Mouse (Mus musculus): Measurements from ENCODE around the gene Nsa2. TPM values are rescaled to one million over a fixed set of nuclear protein-coding genes. Genes with fewer than 3 reads are reported as not detected.

The Nsa2 gene
- polyA plus RNA-seq, 1 experiment from 2014 or later, result 33.0 TPM

DNA sequence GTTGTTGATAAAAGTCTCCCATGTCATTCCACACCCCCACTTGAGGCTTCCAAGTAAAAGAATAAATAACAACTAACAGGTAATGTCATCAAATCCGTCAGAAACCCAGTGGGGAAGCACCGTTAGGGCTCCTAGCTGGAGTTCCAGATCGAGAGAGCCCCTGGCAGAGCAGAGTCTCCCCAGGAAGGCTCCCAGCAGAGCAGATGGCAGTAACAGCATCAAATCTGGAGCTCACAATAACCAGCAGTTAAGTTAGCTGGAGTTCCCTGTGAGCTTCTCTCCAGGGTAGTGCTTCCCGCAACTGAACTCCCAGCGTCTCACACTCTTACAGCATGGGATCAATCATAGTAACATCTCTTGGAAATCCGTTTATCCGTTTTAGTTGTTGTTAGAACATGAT lies 32.7 kb downstream of the Nsa2 start:
- no peak overlapping the region for H3K9ac ChIP-seq (ENCODE audit: low read depth, low read length)
- H3K27me3 ChIP-seq (replicated peaks; ENCODE audit: control insufficient read depth, insufficient read depth, low read length), result no peaks in the 10 kb centered on the region
- ATAC-seq, result no peak
- H3K9me3 ChIP-seq (ENCODE audit: control insufficient read depth, low read length), result no peaks in the 10 kb centered on the region
- H3K4me2 ChIP-seq (ENCODE audit: low read length), result no peak overlapping the region
- H3K4me1 ChIP-seq (ENCODE audit: control insufficient read depth, insufficient read depth, low read depth, low read length), result no peaks in the 10 kb centered on the region
- no peak overlapping the region for H3K27ac ChIP-seq (ENCODE audit: low read depth, low read length)
- no peak overlapping the region for H3K4me3 ChIP-seq (ENCODE audit: low read length)
- 60% methylated on average over 7 of the region's 7 CpGs for WGBS
- no peaks in the 10 kb centered on the region for H3K36me3 ChIP-seq (ENCODE audit: control insufficient read depth, insufficient read depth, low read length)

DNA sequence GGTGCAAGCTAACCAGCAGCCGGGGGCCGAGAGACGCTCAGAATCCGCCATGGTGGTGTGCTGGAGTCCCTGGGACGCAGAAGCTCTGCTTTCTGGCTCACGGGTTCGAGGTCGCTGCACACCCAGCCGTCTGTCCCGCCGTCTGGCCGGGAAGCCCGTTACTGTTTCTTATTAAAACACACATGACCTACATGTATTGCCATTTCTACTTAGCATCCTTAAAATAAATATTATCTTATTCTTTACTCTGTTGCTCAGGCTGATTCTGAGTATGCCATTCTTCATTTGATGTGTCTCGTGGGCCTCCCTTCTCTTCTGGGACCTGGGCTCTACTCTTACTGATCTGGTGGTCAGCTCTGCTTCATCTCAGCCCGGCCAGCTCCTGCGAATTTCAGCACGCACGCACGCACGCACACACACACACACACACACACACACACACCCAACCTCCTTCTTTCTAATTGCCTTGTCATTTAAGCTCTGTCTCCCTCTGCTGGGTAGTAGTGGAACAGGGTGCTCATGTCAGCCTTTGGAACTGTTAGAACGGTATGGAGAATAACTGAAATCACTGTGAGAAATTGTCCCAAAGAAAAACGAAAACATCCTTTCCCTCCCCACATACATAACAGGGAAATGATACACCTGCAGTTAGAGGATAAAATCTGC lies 38.4 kb downstream of the Nsa2 start, which contains the start of gene Gm6169:
Gm6169 (minus strand) TSS at position 51 of the 666 bp plus-strand sequence.
- 0 out of 2 replicates have a peak, but pooled peaks have one; percentile 30 for ATAC-seq
- 71% methylated on average over 20 of the region's 22 CpGs for WGBS
- Histone ChIP-seq H3K27me3 (replicated peaks; ENCODE audit: control insufficient read depth, insufficient read depth, low read length) (no peaks in the 10 kb centered on the region), H3K9me3 (ENCODE audit: control insufficient read depth, low read length) (no peaks in the 10 kb centered on the region), H3K4me1 (ENCODE audit: control insufficient read depth, insufficient read depth, low read depth, low read length) (no peaks in the 10 kb centered on the region), H3K27ac (ENCODE audit: low read depth, low read length) (no peak within 1 kb of the TSS), H3K9ac (ENCODE audit: low read depth, low read length) (no peak within 1 kb of the TSS), H3K4me3 (ENCODE audit: low read length) (no peak within 1 kb of the TSS), H3K36me3 (ENCODE audit: control insufficient read depth, insufficient read depth, low read length) (no peaks in the 10 kb centered on the region), H3K4me2 (ENCODE audit: low read length) (no peak within 1 kb of the TSS)

DNA sequence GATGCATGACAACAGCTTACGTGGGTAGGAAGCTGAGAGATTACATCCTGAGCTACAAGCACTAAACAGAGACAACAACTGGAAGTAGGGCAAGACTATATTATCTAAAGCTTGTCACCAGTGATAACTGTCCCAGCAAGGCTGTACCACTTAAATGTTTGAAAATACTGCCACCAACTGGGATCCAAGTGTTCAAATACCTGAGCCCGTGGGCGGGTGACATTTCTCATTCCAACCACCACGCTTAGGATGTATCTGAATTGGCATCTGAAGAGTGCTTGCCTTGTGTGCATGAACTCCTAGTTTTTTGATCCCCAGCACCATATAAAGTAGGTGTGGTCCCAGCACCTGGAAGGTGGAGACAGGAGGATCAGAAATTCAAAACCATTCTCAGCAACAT lies 42.0 kb downstream of the Nsa2 start:
- Histone ChIP-seq H3K4me1 (ENCODE audit: control insufficient read depth, insufficient read depth, low read depth, low read length) (no peaks in the 10 kb centered on the region), H3K9ac (ENCODE audit: low read depth, low read length) (no peak overlapping the region), H3K4me3 (ENCODE audit: low read length) (no peak overlapping the region), H3K9me3 (ENCODE audit: control insufficient read depth, low read length) (no peaks in the 10 kb centered on the region), H3K27me3 (replicated peaks; ENCODE audit: control insufficient read depth, insufficient read depth, low read length) (no peaks in the 10 kb centered on the region), H3K4me2 (ENCODE audit: low read length) (no peak overlapping the region), H3K36me3 (ENCODE audit: control insufficient read depth, insufficient read depth, low read length) (no peaks in the 10 kb centered on the region), H3K27ac (ENCODE audit: low read depth, low read length) (no peak overlapping the region)
- WGBS, result 92% methylated on average over 4 of the region's 4 CpGs
- ATAC-seq, result no peak

DNA sequence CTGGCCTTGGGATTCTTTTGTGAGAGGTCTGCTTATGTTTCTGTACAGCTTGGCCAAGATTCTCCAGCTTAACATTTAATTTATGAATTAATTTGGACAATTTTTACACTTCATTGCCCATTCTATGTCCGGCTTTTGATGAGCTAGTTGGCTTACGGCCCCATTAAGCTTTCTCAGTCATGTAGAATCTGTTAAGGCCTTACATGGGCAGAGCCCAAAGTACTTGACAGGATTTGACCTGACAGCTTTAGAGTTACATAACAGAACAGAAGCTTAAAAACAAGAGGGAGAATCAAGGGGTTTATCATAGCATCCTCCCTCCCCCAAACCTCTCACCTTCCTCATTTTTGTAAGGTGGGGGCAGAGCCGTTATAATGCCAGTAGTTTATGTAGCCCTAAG lies 49.6 kb downstream of the Nsa2 start:
- H3K4me1 ChIP-seq (ENCODE audit: control insufficient read depth, insufficient read depth, low read depth, low read length), result no peaks in the 10 kb centered on the region
- ATAC-seq, result no peak
- 68% methylated on average over 3 of the region's 3 CpGs for WGBS

DNA sequence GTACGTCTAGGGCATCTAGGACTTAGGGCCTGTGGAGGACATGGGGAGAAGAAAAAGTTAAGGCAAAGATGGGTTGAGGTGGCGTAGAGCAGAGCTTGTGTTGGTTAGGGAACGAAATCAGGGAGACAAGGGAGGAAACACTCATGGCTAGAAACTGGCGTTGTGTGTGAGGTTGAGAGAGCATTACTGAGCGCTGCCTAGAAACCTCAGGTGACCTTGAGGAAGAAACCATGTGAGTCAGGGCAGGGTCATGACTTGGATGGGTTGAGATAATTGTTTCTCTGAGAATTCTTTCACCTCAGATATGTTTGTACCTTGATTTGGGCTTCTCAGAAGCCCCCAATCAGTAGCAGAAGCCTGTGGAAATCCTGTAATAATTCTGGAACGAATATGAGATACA lies 50.3 kb downstream of the Nsa2 start:
- no peaks in the 10 kb centered on the region for H3K4me1 ChIP-seq (ENCODE audit: control insufficient read depth, insufficient read depth, low read depth, low read length)
- H3K4me2 ChIP-seq (ENCODE audit: low read length), result no peak overlapping the region
- no peak overlapping the region for H3K4me3 ChIP-seq (ENCODE audit: low read length)
- WGBS, result 94% methylated on average over 6 of the region's 6 CpGs
- no peak overlapping the region for H3K9ac ChIP-seq (ENCODE audit: low read depth, low read length)
- ATAC-seq, result no peak
- H3K9me3 ChIP-seq (ENCODE audit: control insufficient read depth, low read length), result no peaks in the 10 kb centered on the region
- no peaks in the 10 kb centered on the region for H3K27me3 ChIP-seq (replicated peaks; ENCODE audit: control insufficient read depth, insufficient read depth, low read length)
- no peaks in the 10 kb centered on the region for H3K36me3 ChIP-seq (ENCODE audit: control insufficient read depth, insufficient read depth, low read length)
- H3K27ac ChIP-seq (ENCODE audit: low read depth, low read length), result no peak overlapping the region

More for the DNA sequence above, 49.6 kb downstream of the Nsa2 start:
- H3K9ac ChIP-seq (ENCODE audit: low read depth, low read length), result no peak overlapping the region
- no peaks in the 10 kb centered on the region for H3K9me3 ChIP-seq (ENCODE audit: control insufficient read depth, low read length)
- H3K4me3 ChIP-seq (ENCODE audit: low read length), result no peak overlapping the region
- H3K27ac ChIP-seq (ENCODE audit: low read depth, low read length), result no peak overlapping the region
- H3K36me3 ChIP-seq (ENCODE audit: control insufficient read depth, insufficient read depth, low read length), result no peaks in the 10 kb centered on the region
- no peaks in the 10 kb centered on the region for H3K27me3 ChIP-seq (replicated peaks; ENCODE audit: control insufficient read depth, insufficient read depth, low read length)
- no peak overlapping the region for H3K4me2 ChIP-seq (ENCODE audit: low read length)

GRCm38 (mm10) chr13:97086316-97086715 lies 51.4 kb downstream of the Nsa2 start:
- no peak overlapping the region for H3K4me2 ChIP-seq (ENCODE audit: low read length)
- H3K9me3 ChIP-seq (ENCODE audit: control insufficient read depth, low read length), result no peaks in the 10 kb centered on the region
- H3K27me3 ChIP-seq (replicated peaks; ENCODE audit: control insufficient read depth, insufficient read depth, low read length), result no peaks in the 10 kb centered on the region
- no peaks in the 10 kb centered on the region for H3K36me3 ChIP-seq (ENCODE audit: control insufficient read depth, insufficient read depth, low read length)
- 37% methylated on average over 7 of the region's 9 CpGs for WGBS
- no peak overlapping the region for H3K4me3 ChIP-seq (ENCODE audit: low read length)
- no peak overlapping the region for H3K27ac ChIP-seq (ENCODE audit: low read depth, low read length)
- H3K9ac ChIP-seq (ENCODE audit: low read depth, low read length), result no peak overlapping the region
- ATAC-seq, result no peak
- no peaks in the 10 kb centered on the region for H3K4me1 ChIP-seq (ENCODE audit: control insufficient read depth, insufficient read depth, low read depth, low read length)

DNA sequence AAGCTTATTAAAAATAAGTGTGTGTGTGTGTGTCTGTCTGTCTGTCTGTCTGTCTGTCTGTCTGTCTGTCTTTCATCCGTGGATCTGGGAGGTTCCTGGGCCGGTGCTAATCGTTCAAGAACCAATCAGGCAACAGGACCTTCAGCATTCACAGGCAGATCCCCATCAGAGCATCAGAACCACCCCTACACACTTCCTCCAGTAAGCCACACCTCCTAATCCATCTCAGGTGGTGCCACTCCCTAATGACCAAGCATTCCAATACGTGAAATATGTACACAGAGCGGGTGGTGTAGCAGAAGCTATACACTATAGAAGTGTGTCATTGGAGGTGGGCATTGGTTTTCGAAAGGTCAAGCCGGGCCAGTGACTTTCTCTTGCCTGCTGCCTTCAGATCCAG lies 55.3 kb downstream of the Nsa2 start:
- Histone ChIP-seq H3K4me3 (ENCODE audit: low read length) (no peak overlapping the region), H3K4me2 (ENCODE audit: low read length) (no peak overlapping the region), H3K27me3 (replicated peaks; ENCODE audit: control insufficient read depth, insufficient read depth, low read length) (no peaks in the 10 kb centered on the region), H3K4me1 (ENCODE audit: control insufficient read depth, insufficient read depth, low read depth, low read length) (no peaks in the 10 kb centered on the region), H3K9ac (ENCODE audit: low read depth, low read length) (no peak overlapping the region), H3K36me3 (ENCODE audit: control insufficient read depth, insufficient read depth, low read length) (no peaks in the 10 kb centered on the region), H3K9me3 (ENCODE audit: control insufficient read depth, low read length) (no peaks in the 10 kb centered on the region), H3K27ac (ENCODE audit: low read depth, low read length) (no peak overlapping the region)
- 94% methylated on average over 7 of the region's 7 CpGs for whole genome bisulfite sequencing
- no peak for ATAC-seq

DNA sequence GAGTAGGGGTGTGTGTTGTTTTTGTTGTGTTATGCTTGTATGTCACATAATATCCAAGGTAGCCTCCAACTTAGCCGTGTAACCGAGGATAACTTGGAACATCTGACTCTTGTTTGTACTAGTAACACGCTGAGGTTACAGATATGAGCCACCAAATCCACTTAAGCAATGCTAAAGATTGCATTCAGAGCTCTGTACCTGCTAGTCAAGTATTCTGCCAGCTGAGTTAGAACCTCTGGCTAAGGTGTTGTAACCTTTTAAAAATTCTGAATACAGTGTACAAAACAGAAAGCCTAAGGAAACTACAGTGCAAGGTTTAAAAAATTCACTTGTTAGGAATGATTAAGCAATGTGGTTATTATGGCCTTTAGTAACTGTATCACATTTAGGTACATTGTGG lies 57.1 kb downstream of the Nsa2 start:
- Histone ChIP-seq H3K4me2 (ENCODE audit: low read length) (no peak overlapping the region), H3K27ac (ENCODE audit: low read depth, low read length) (no peak overlapping the region), H3K4me1 (ENCODE audit: control insufficient read depth, insufficient read depth, low read depth, low read length) (no peaks in the 10 kb centered on the region), H3K36me3 (ENCODE audit: control insufficient read depth, insufficient read depth, low read length) (no peaks in the 10 kb centered on the region), H3K9me3 (ENCODE audit: control insufficient read depth, low read length) (no peaks in the 10 kb centered on the region), H3K27me3 (replicated peaks; ENCODE audit: control insufficient read depth, insufficient read depth, low read length) (no peaks in the 10 kb centered on the region), H3K4me3 (ENCODE audit: low read length) (no peak overlapping the region), H3K9ac (ENCODE audit: low read depth, low read length) (no peak overlapping the region)
- 86% methylated on average over 3 of the region's 3 CpGs for WGBS
- no peak for ATAC-seq

DNA sequence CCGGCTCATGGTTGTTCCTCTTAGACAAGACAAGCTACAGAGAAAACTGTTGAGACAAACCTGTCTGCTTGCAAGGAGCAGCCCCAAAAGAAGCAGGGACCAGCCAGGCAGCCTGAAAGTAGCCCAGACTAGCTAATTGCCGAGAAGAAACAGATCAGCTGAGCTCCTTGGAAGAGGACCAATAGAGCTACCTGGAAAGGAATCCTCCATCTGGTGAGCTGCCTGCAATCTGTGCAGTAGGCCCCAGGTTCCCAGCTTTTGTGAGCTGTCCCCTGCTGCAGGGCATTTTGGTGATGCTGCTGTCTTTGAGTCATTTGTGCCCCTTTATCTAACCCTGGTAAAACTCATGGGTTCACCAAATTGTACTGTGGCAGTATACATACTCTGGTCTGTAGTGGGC lies 57.5 kb downstream of the Nsa2 start:
- 81% methylated on average over 2 of the region's 2 CpGs for WGBS
- Histone ChIP-seq H3K4me2 (ENCODE audit: low read length) (no peak overlapping the region), H3K9me3 (ENCODE audit: control insufficient read depth, low read length) (no peaks in the 10 kb centered on the region), H3K4me1 (ENCODE audit: control insufficient read depth, insufficient read depth, low read depth, low read length) (no peaks in the 10 kb centered on the region), H3K9ac (ENCODE audit: low read depth, low read length) (no peak overlapping the region), H3K27me3 (replicated peaks; ENCODE audit: control insufficient read depth, insufficient read depth, low read length) (no peaks in the 10 kb centered on the region), H3K27ac (ENCODE audit: low read depth, low read length) (no peak overlapping the region), H3K36me3 (ENCODE audit: control insufficient read depth, insufficient read depth, low read length) (no peaks in the 10 kb centered on the region), H3K4me3 (ENCODE audit: low read length) (no peak overlapping the region)
- no peak for ATAC-seq
